Mouse (Mus musculus) spleen, adult 2 months (tissue): ENCODE measurements around the gene Gpalpp1.

Experiments
- CTCF ChIP-seq: fragments of 200-500 bp; IDR thresholded peaks from 2 replicates; pipeline ENCODE4 v1.5.1; 2011; ENCODE audit warnings: mild to moderate bottlenecking, inconsistent platforms; ENCODE audit not compliant: insufficient read depth, insufficient read length, insufficient replicate concordance; ENCODE audit errors: extremely low read depth
- POLR2A ChIP-seq: fragments of 200-500 bp; IDR thresholded peaks from 2 replicates; pipeline ENCODE4 v1.6.1; 2011; ENCODE audit warnings: low read depth, low read length, inconsistent platforms

DNA sequence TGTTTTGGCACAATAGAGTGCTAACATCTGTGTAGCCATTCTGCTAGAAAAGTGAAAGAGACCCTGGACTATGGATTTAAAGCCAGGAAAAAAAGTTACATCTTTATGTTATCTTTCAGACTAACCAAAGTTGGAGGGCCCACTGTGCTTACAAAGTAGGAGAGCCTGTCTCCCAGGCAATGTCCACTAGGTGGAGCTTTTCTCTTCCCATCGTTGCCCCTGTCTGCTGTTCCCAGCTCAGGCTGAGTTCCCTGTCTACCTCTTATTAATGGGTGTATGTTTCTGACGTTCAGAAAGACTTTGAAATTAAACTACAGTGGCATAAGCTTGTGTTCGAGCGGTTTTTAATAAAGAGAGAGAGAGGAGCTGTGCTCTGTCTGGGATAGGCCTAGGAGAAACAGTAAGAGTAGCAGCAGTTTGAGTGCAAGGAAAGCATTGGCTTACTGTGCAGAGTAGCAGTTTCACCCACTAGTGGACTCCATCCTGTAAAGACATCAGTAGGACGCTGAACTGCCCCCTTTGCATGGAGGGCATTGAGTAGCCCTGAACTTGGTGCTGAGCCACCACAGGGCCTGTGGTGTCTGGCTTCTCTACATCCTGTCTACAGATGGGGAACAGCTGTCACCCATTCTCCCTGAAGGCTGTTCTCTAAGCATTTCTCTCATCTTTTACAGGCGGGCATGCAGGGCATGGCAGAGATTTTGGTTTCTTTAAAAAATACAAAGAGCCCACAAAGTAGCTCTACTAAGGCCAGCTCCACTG, 11.5 kb upstream of the Gpalpp1 start:
- TF ChIP-seq CTCF: peak; percentile 55; the same call in 1 of the 2 replicates
- TF ChIP-seq POLR2A: no peak
